Mouse (Mus musculus) testis, adult 2 months (tissue): Measurements from ENCODE around the gene Akap2.

Experiments used
- CTCF ChIP-seq: fragments of 200-500 bp; IDR thresholded peaks from 2 replicates; pipeline ENCODE4 v1.5.1; 2012; ENCODE audit warnings: low read depth, mild to moderate bottlenecking, inconsistent platforms, low read length, moderate library complexity; ENCODE audit not compliant: control insufficient read depth, insufficient read depth, insufficient replicate concordance
- POLR2A ChIP-seq: fragments of 200-500 bp; IDR thresholded peaks from 2 replicates; pipeline ENCODE4 v1.6.1; 2012; ENCODE audit warnings: low read depth, mild to moderate bottlenecking, inconsistent platforms, low read length, moderate library complexity; ENCODE audit not compliant: control insufficient read depth

DNA sequence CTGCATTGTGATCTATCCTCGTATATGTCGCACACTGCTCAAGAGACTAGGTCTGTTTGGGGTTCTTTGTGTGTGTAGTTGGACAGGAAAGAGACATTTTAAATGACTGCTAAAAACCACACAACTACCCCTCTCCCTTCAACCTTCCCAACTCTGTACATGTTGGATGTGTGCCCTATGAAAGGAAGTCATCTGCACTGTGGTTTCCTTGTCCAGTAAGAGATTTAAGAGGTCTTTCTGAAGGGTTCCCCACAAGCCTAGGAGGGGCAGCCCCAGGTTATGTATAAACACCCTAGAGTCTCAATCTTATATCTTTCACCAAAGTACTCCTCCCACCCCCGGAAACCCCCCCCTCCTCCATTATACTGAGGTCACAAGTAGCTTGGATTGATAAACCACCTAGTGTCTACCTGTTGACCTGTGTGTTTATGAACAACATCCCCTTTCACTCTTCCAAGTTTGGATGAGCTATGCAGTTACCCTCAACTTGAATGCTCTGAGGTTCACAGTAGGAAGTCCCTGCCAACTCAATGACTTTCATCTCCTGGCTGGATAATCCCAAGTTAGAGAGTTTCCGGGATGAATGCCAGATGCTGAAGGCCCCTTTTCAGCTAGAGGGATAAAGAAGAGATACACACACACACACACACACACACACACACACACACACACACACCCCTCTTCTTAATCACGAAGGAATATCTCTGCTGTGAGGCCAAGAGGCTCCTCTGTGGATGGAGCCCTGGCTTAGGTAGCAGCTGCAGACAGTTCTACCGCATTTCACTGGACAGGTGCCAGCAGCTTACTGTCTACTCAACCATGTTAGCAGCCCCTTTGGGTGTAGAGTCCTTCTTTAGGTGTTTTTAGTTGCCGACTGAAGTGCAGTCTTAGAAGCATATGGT lies 166.3 kb downstream of the Akap2 start:
- no peak for TF ChIP-seq CTCF
- no peak for TF ChIP-seq POLR2A
